Mouse (Mus musculus) granulocyte monocyte progenitor cell, adult 5-6 weeks (primary cell): ENCODE results near the gene Gm17268. TPM values are rescaled to one million over a fixed set of nuclear protein-coding genes. Genes with fewer than 3 reads are reported as not detected.

Source experiments
- ATAC-seq: replicated peaks from 2 replicates; pipeline ENCODE4 v1.8.0; 2016; ENCODE audit warnings: mild to moderate bottlenecking, moderate TSS enrichment, inconsistent platforms; ENCODE audit not compliant: poor library complexity, severe bottlenecking
- total RNA-seq, 2 experiments: library from RNA; stranded (forward) in 1 of 2; stranded (reverse) in 1 of 2; fragments of 200-712, 200-1000 nt in 1 of 2; fragments of >200 nt in 1 of 2; fragmentation: Nextera tagmentation in 1 of 2; gene quantifications; 2 replicates each; pipeline ENCODE4 v1.2.3; 2014 to 2017

Gm17268 gene
- total RNA-seq, 2 experiments from 2014 or later, result not detected

GRCm38 (mm10) chr11:81983146-81983545, 55.2 kb downstream of the Gm17268 start:
- ATAC-seq, result peak; percentile 78

- ATAC-seq, result no peak
These were observed 56.2 kb downstream of the Gm17268 start for GRCm38 (mm10) chr11:81982191-81982590.

Other genes with a start within 250 kb of the Gm17268 start
- not detected in 2 replicates for gene 5530401A14Rik, start 177.9 kb downstream of the Gm17268 start, total RNA-seq (2014; fragmentation: Nextera tagmentation)
- not detected in 2 replicates for gene 5530401A14Rik, start 177.9 kb downstream of the Gm17268 start, total RNA-seq (2017)
- not detected in 2 replicates for gene Asic2, start 70.1 kb downstream of the Gm17268 start, total RNA-seq (2014; fragmentation: Nextera tagmentation)
- gene Asic2, start 70.1 kb downstream of the Gm17268 start, total RNA-seq (2017), result not detected in 2 replicates
- gene Ccl2, start 3.0 kb downstream of the Gm17268 start, total RNA-seq (2014; fragmentation: Nextera tagmentation), result not detected in 2 replicates
- 0.41 and 5.5 TPM in 2 replicates for gene Ccl2, start 3.0 kb downstream of the Gm17268 start, total RNA-seq (2017)
- not detected in 2 replicates for gene Ccl7, start 7.2 kb upstream of the Gm17268 start, total RNA-seq (2014; fragmentation: Nextera tagmentation)
- not detected in 2 replicates for gene Ccl7, start 7.2 kb upstream of the Gm17268 start, total RNA-seq (2017)
- not detected in 2 replicates for gene Ccl11, start 19.3 kb upstream of the Gm17268 start, total RNA-seq (2014; fragmentation: Nextera tagmentation)
- gene Ccl11, start 19.3 kb upstream of the Gm17268 start, total RNA-seq (2017), result not detected in 2 replicates
- not detected in 2 replicates for gene Ccl12, start 63.3 kb upstream of the Gm17268 start, total RNA-seq (2014; fragmentation: Nextera tagmentation)
- gene Ccl12, start 63.3 kb upstream of the Gm17268 start, total RNA-seq (2017), result not detected in 2 replicates
- not detected in 2 replicates for gene Ccl8, start 76.6 kb upstream of the Gm17268 start, total RNA-seq (2014; fragmentation: Nextera tagmentation)
- gene Ccl8, start 76.6 kb upstream of the Gm17268 start, total RNA-seq (2017), result not detected in 2 replicates